Mouse (Mus musculus) neural tube, embryonic 14.5 days (tissue): ENCODE measurements around the gene Fmr1. TPM values are rescaled to one million over a fixed set of nuclear protein-coding genes. Genes with fewer than 3 reads are reported as not detected.

ENCODE experiments used
- ATAC-seq: fragments of 200-750 bp; cut with Nextera tagmentation; 2 replicates; pipeline ENCODE4 v1.8.0; 2017; ENCODE audit warnings: low read depth, mild to moderate bottlenecking, moderate TSS enrichment, moderate library complexity
- H3K27ac ChIP-seq: fragments of 300-500 bp; sonication (generic); 2 replicates; pipeline ENCODE4 v1.5.1; 2014; ENCODE audit warnings: low read depth, mild to moderate bottlenecking, control low read depth, low read length, moderate library complexity, mixed read lengths
- H3K27me3 ChIP-seq: fragments of 300-500 bp; sonication (generic); 2 replicates; pipeline ENCODE4 v1.6.1; 2014; ENCODE audit warnings: low read length; ENCODE audit not compliant: control insufficient read depth, insufficient read depth
- H3K36me3 ChIP-seq: fragments of 300-500 bp; sonication (generic); 2 replicates; pipeline ENCODE4 v1.6.1; 2014; ENCODE audit warnings: low read length, mixed read lengths; ENCODE audit not compliant: control insufficient read depth, insufficient read depth
- H3K4me1 ChIP-seq: fragments of 300-500 bp; sonication (generic); 2 replicates; pipeline ENCODE4 v1.6.1; 2014; ENCODE audit warnings: low read length; ENCODE audit not compliant: control insufficient read depth, insufficient read depth
- H3K4me2 ChIP-seq: fragments of 300-500 bp; sonication (generic); 2 replicates; pipeline ENCODE4 v1.6.1; 2014; ENCODE audit warnings: mild to moderate bottlenecking, low read depth, low read length, control low read depth
- H3K4me3 ChIP-seq: fragments of 300-500 bp; sonication (generic); 2 replicates; pipeline ENCODE4 v1.5.1; 2014; ENCODE audit warnings: low read depth, low read length, control low read depth, mixed read lengths
- H3K9ac ChIP-seq: fragments of 300-500 bp; sonication (generic); replicated peaks from 2 replicates; pipeline ENCODE4 v1.6.1; 2014; ENCODE audit warnings: low read depth, mild to moderate bottlenecking, control low read depth, low read length, mixed read lengths
- H3K9me3 ChIP-seq: fragments of 300-500 bp; sonication (generic); 2 replicates; pipeline ENCODE4 v1.6.1; 2016; ENCODE audit warnings: low read length; ENCODE audit not compliant: control insufficient read depth
- WGBS: fragments of 180-500 bp; shearing (Covaris S2); extraction: QIAGEN DNeasy Blood & Tissue Kit; methylation state at CpG from one replicate; pipeline ENCODE4 v1.1.7; 2014; 5-methylcytosine and 5-hydroxymethylcytosine counted together
- polyA plus RNA-seq: library from polyadenylated mRNA; unstranded; fragments of >200 nt; fragmentation: Nextera tagmentation; extraction: Ambion mirVana; gene quantifications from 2 replicates; pipeline ENCODE4 v1.2.1, GENCODE M21; 2014

Gene Fmr1
- polyA plus RNA-seq, 1 experiment from 2014 or later = 56.9 TPM

DNA sequence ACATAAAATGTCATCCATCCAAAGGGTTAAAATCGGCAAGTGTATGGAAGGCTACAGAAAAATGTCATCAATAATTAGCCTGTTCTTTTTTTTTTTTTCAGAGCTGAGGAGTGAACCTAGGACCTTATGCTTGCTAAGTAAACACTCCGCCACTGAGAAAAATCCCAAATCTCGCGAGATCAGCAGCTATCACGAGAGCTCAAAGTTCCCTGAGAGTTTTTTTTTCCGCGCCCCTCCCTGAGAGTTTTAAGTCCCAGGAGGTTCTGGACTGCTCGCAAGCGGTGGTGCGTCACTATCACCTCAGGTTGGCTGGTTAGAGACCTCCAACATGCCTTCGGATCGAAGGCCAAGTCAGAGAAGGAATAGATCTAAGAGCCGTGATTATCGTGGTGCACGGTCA, 83.3 kb downstream of the Fmr1 start, which contains the start of gene Fmr1nb:
Gene Fmr1nb, plus strand, starts transcription at position 234 of the 400 bp plus-strand sequence.
- Histone ChIP-seq H3K4me2 (no peak within 1 kb of the TSS), H3K27ac (no peak within 1 kb of the TSS), H3K9me3 (no peaks in the 10 kb centered on the region), H3K36me3 (no peaks in the 10 kb centered on the region), H3K27me3 (no peaks in the 10 kb centered on the region), H3K4me3 (no peak within 1 kb of the TSS), H3K4me1 (no peaks in the 10 kb centered on the region), H3K9ac (no peak within 1 kb of the TSS)
- 88% methylated on average over 15 of the region's 15 CpGs for WGBS
- ATAC-seq = no peak

Other genes starting within 250 kb of the Fmr1 start
- gene Fmr1nb, start 83.3 kb downstream of the Fmr1 start, polyA plus RNA-seq = not detected in 2 replicates
- 3.5 and 5.4 TPM in 2 replicates for gene Gm14698, start 142.6 kb downstream of the Fmr1 start, polyA plus RNA-seq
- gene Gm6812, start 214.5 kb downstream of the Fmr1 start, polyA plus RNA-seq = not detected in 2 replicates